Mouse (Mus musculus) ES-Bruce4 (cell line): ENCODE data around the gene Tmem215.

ENCODE experiments used
- CTCF ChIP-seq: IDR thresholded peaks from one replicate; pipeline ENCODE4 v1.8.1; 2011; ENCODE audit warnings: low read depth, low read length
- EP300 ChIP-seq: IDR thresholded peaks from 2 replicates; pipeline ENCODE4 v1.6.1; 2011; ENCODE audit warnings: low read depth, low read length; ENCODE audit not compliant: insufficient read depth
- POLR2A ChIP-seq: IDR thresholded peaks from one replicate; pipeline ENCODE4 v1.8.1; 2011; ENCODE audit warnings: low read length; ENCODE audit not compliant: insufficient read depth

GRCm38 (mm10) chr4:40434388-40434787, 37.6 kb upstream of the Tmem215 start:
- no peak for TF ChIP-seq POLR2A
- TF ChIP-seq CTCF = no peak
- TF ChIP-seq EP300 = no peak
